Mouse (Mus musculus): ENCODE measurements at regions not wholly inside any gene's neighbourhood (a gene's known extent, or its start where the extent isn't known, plus 50 kb on each side); places are given as distances from the start of the nearest gene placed in this dataset.
"Not testable (repeated sequence)": the region's sequence is repeated elsewhere in the genome, so short reads cannot be mapped to it uniquely, and the experiment has no call there.

DNA sequence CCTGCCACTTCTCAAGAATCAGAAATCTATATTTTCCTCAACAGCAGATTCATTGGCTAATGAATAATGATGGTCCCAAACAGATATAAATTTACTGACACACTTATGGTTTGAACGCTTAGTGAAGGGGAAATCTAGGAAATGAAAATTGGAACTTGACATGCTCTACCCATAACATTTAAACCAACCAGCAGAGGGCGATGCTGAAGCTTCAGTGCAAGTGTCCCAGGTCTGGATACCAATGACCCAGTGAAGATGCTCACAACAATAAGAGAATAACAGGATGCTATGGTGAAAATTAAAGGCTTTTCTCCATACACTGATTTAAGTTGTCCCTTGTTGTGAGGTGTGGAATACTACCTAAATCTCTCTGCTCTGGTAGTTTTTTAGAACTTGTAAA is 236.0 kb upstream of the Rorb start:
- DNase-seq (ENCODE audit: low spot score in 2 of 2): no peak

- peak in 1 of 2 experiments; percentile 43 for DNase-seq (ENCODE audit: low spot score in 2 of 2)
These were observed 233.4 kb upstream of the Rorb start for GRCm38 (mm10) chr19:19344426-19344811.

GRCm38 (mm10) chr19:19343702-19344425 is 232.9 kb upstream of the Rorb start:
- DNase-seq (ENCODE audit: low spot score in 2 of 2): peak; percentile 4 to 76

GRCm38 (mm10) chr19:19307142-19307541 is 196.1 kb upstream of the Rorb start:
- not testable (repeated sequence) for DNase-seq (ENCODE audit: low spot score in 2 of 2)

DNA sequence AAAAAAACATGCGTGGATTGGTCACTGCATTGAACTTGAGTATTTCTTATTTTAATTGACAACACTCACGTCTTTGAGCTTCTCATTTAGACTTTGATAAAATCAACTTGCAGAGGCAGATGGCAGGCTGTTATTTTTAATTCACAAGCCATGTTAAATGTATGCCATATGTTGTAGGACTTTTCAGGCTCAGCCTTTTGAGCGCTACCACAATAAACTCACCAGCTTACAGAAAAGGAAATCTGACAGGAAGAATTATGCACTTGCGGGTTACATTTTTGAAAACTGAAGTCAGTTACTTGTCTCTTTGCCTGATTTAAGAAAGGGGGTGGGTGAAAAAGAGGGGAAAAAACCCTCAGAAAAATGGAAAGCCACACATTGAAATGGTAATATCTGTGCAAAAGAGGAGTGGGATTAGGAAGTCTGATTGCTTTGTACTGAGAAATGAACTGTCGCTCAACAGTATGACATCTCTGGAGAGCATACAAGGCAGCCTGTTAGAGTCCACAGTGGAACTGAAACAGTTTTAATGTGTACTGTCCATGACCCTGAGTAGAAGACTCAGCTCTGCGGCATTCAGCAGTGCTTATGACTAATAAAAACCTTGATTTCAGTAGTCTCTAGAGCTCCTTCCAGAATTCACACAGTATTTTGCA is 195.6 kb upstream of the Rorb start:
- peak in 1 of 2 experiments; percentile 18 for DNase-seq (ENCODE audit: low spot score in 2 of 2)

DNA sequence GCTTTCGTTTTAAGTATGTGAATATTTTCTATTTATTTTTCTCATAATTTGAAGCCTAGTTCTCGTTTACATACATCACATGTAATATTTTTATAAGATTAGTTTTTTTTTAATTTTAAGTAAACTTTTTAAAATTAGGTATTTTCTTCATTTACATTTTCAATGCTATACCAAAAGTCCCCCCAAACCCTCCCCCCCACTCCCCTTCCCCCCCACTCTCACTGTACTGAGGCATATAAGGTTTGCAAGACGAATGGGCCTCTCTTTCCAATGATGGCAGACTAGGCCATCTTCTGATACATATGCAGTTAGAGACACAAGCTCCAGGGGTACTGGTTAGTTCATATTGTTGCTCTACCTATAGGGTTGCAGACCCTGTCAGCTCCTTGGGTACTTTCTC is 174.9 kb upstream of the Rorb start:
- not testable (repeated sequence) for DNase-seq (ENCODE audit: low spot score in 2 of 2)

- DNase-seq (ENCODE audit: low spot score in 2 of 2): no peak
These were observed 136.0 kb upstream of the Rorb start for GRCm38 (mm10) chr19:19246837-19247560.

- no peak for DNase-seq (ENCODE audit: low spot score in 2 of 2)
These were observed 118.5 kb upstream of the Rorb start for GRCm38 (mm10) chr19:19229305-19229994.

GRCm38 (mm10) chr19:19220826-19221225 is 109.8 kb upstream of the Rorb start:
- peak in 1 of 2 experiments; percentile 52 for DNase-seq (ENCODE audit: low spot score in 2 of 2)

DNA sequence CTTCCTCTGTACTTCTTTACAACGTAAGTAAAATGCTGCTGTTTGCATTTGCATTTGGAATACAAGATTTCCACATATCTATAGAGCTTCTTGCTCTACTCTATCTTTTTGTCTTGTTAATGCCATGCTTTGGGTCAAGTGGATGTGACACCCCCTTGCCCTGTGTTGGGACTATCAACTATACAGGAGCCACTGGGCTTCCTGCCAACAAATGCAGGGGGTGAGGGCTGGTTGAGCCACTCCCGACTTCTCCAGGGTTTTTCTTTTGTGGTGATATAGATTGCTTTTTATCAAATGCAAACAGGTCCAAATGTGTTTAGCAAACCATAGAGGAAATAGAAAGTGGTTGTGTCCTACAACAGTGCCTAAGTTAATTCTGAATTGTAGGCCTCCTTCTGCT is 108.4 kb upstream of the Rorb start:
- DNase-seq (ENCODE audit: low spot score in 2 of 2): no peak

DNA sequence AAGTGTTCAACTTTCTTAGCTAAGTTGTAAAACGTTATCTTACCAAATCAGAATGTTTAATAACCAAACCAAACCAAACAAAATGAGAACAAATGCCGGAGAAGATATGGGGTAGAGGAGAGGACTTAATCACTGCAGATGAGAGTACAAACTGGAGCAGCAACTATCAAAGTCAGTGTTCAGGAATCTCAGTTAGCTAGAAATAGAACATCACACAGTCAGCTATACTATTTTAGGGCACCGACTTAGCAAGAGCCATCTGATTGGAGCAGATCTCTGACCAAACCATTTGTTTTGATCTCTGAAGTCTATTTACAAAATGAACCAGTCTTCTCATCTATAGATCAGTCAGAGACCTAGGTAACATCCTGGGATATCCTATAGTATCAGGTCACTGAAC is 107.7 kb upstream of the Rorb start:
- no peak for DNase-seq (ENCODE audit: low spot score in 2 of 2)

- DNase-seq (ENCODE audit: low spot score in 2 of 2): no peak
These were observed 88.5 kb upstream of the Rorb start for GRCm38 (mm10) chr19:19199534-19199933.

DNA sequence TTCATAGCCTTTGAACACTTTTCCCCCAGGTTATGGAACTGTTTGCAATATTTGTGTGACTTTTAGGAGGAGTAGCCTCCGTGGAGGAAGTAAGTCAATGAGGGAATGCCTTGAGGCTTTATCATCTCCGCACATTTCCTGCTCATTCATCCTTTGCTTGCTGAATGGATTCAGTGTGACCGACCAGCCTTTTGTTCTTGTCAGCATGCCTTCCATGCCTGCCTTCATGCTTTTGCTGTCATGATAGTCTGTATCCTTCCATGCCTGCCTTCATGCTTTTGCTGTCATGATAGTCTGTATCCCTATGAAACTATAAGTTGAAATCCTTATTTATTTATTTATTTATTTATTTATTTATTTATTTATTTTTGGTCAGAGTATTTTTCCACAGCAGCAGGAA is 87.8 kb upstream of the Rorb start:
- no peak for DNase-seq (ENCODE audit: low spot score in 2 of 2)

DNA sequence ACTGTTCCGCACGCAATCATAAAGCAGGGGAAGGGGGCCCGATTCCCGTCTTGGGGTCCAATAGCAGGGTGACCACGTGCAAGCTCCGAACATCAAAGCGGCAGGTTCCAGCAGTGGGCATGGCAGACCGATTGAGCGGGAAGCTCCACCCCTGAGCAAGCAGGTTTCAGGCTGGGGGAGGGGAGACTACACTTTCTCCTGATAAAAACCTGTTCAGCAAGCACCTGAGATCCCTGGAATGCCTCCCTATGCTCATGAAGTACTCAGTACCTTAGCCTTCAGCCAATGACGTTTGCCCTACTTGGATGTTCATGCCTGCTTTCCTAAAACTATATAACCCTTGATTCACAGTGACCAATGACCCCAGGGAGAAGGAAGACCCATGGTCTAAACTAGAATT is 83.7 kb upstream of the Rorb start:
- no peak for DNase-seq (ENCODE audit: low spot score in 2 of 2)

DNA sequence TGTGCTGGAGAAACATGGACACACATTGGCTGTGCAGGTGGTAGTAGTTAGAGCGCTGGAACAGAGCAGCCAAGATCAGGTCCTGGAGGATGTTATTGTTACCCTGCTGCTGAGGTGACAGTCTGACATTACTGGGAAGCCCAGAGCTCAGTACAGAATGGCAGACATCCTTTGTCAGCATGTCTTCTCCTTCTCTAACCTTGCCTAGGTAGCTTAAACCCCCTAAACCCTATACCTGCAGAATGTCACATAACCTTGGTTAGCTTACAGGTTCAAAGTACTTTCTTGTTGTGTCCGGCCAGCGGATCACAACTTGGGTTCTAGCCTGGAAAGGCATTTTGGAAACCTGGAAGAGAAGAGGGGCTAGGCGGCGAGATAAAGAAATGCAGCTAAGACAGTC is 83.3 kb upstream of the Rorb start:
- no peak for DNase-seq (ENCODE audit: low spot score in 2 of 2)

DNA sequence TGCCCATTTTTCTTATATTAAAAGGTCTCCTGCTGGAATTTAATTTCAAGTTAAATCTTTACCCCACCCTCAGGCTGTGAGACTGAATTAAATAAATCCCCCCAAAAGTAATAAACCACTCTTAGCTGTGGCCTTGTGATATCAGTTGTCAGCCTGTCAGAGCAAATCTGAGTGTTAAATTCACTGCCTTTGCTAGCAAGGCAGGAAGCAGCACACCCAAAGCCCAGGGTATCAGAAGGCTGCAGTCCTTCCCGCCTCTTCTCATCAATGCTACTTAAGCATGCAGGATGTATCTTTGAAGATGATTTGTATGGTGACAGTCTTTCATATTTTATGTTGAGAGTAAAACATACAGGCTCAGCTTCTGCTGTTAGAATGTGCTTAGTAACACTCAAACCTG is 61.8 kb upstream of the Rorb start:
- DNase-seq (ENCODE audit: low spot score in 2 of 2): no peak

- no peak for DNase-seq (ENCODE audit: low spot score in 2 of 2)
These were observed 59.8 kb upstream of the Rorb start for GRCm38 (mm10) chr19:19170807-19171206.

Measured in layer of hippocampus, postnatal 14 days (tissue).